Mouse (Mus musculus) CD4-positive, CD25-positive, alpha-beta regulatory T cell, adult 2 months (primary cell): ENCODE measurements around the gene Gzmm.
A peak's percentile ranks its signal among the peaks of the same experiment; 100 is the strongest.
"Not testable (repeated sequence)": the region's sequence is repeated elsewhere in the genome, so short reads cannot be mapped to it uniquely, and the experiment has no call there.

Source experiments
- DNase-seq: peaks from one replicate; pipeline ENCODE4 v3.0.0-alpha.2; 2012; ENCODE audit warnings: low read depth, low spot score

Gene Gzmm

DNA sequence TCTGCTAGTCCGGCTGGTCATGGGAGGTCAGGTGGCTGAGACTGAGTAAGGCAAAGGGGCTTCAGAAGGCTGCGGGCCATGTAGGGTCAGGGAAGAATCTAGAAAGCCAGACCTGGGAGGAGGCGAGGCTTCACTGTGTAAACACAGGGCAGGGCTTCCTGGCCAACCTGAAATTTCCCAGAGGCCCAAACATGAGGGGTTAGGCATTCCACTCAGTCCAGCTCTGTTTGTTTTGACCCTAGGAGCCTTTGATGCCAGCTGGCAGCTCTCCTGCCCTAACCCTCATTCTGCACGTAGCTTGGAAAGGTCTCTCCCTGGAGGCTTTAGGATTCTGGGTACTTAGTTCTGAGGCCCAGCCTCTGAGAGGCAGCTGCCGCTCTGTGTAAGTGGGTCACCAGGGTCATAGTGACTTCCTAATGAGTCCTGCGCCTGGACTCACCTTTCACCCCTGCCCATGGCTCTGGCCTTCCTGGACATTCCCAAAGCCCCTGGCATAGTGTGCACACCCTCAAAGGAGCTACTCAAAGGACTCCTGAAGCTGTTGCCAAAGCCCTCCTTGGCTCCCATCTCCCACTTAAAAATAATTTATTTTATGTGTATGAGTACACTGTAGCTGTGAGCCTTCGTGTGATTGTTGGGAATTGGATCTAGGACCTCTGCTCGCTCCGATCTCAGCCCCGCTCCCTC, 12.8 kb downstream of the Gzmm start:
- DNase-seq, result no peak

GRCm38 (mm10) chr10:79702970-79703369, 14.2 kb downstream of the Gzmm start:
- not testable (repeated sequence) for DNase-seq

- DNase-seq, result no peak
These were observed 14.7 kb downstream of the Gzmm start for GRCm38 (mm10) chr10:79703541-79703940.

- DNase-seq, result peak; percentile 100
These were observed 15.5 kb downstream of the Gzmm start, which contains the start of gene Bsg for GRCm38 (mm10) chr10:79704065-79704969. Gene Bsg (plus strand): TSS chr10:79704491.

DNA sequence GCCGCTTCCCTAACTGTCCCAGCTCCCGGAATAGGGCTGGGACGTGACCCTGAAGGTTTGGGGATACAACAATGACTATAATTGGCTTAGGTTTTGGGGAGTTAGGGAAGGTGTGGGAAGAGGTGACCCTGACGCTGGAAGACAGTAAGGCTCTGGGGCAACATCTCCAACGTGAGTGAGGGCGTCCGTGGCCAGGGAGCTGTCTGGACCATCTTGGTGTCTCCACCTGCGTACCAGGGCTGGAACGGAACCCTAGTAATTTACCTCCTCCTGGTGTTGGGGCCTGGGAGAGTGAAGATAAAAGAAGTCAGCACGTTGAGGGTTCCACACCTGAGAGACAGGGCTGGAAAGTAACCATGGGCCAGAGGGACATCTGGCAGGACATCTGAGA, 16.1 kb downstream of the Gzmm start:
- no peak for DNase-seq

- no peak for DNase-seq
These were observed 17.1 kb downstream of the Gzmm start for GRCm38 (mm10) chr10:79705951-79706350.

DNA sequence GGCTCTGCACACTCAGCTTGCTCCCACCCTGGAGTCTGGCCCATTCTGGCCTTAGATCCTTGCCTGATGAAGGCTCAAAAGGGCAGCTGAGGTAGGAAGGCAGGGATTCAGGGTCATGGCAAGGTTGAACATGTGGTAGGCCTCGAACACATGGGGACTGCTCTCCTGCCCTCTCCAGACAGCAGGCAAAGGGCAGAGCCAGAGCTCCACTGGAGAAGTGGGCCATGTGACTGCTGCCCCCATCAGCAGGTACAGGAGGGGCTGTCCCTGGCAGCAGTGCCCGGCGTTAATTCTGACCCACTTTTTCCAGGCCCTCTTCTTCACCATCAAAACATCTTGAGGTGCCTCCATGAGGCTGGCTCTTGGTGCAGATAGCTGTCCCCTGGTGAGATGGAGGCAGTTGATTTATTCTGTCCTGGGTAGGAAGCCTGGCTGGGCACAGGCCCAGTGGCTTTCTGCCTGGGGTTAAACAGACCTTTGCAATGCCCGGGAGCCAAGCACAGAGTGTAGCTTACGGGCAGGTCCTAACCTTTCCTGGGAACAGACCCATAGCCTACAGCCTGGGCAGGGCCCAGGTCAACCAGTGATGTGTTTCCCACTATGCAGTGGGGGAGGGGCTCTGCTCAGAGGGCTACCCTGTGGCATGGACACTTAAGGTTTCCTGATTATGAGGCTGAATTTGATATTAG, 17.7 kb downstream of the Gzmm start:
- no peak for DNase-seq

- no peak for DNase-seq
These were observed 18.3 kb downstream of the Gzmm start for GRCm38 (mm10) chr10:79707162-79707561.

- DNase-seq, result no peak
These were observed 18.9 kb downstream of the Gzmm start for GRCm38 (mm10) chr10:79707759-79708158.

- no peak for DNase-seq
These were observed 19.8 kb downstream of the Gzmm start for GRCm38 (mm10) chr10:79708668-79709067.

DNA sequence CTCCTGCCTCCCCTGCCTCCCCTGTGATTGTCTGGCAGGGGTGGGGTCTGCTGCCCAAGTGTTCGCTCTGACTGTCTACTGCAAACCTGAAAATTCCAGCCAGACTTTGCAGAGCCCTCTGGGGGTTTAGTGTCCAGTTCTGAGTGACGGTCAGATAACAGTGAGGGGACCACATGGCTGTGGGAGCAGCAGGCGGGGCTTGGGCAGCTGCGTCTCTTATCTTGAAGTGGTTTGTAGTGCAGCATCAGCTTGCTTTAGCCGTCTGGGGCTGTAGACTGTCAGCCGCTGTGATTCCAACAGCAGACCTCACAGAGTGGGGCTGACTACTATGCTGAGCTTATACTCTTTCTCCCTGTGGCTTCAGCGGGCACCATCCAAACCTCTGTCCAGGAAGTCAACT, 20.5 kb downstream of the Gzmm start:
- DNase-seq, result no peak

GRCm38 (mm10) chr10:79712029-79712428, 23.2 kb downstream of the Gzmm start:
- peak; percentile 57 for DNase-seq

DNA sequence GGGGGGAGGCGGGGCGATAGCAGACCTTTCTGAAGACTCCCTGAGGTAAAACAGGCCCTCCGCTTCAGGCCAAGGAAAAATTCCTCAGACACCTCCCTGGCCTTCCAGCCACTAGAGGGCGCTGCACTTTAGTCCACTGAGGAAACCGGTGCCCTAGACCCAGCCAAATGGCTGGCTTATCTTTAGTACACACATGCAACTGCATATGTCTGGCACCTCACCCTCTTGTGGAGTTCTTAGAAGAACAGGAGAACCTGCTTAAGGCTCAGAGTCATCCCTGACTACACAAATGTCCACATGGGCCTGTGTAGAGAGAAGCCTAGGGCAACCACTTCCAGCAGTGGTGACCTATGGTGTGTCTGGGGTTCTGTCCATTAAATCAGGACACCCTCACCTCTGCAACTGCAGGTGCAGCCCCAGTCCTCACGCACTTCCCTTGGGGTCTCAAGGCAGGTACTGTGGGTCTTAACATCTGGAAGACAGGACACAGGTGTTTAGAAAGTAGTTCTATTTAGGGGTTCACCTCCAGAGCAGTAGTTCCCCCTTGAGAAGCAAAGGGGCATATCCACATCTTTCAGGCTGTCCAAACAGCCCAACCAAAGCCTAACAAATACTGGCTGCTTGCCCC, 23.8 kb downstream of the Gzmm start:
- DNase-seq, result peak; percentile 85

DNA sequence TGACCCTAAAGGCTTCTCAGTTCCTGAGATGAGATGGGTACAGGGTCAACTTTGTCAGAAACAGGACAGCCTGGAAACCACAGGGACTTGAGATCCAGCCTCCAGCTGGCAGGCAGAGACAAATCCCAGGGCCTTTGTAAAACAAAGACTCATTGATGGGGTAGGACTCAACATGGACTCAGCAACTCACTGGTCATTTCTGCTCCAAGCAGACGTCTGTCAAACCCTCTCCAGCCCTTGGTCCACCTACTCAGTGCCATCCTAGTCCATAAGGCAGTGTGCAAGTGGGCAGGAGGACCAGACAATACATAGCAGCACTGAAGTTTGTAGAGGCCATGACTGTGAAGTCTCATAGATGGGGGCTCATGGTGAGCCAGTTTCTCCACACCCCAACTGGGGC, 24.3 kb downstream of the Gzmm start:
- DNase-seq, result no peak

DNA sequence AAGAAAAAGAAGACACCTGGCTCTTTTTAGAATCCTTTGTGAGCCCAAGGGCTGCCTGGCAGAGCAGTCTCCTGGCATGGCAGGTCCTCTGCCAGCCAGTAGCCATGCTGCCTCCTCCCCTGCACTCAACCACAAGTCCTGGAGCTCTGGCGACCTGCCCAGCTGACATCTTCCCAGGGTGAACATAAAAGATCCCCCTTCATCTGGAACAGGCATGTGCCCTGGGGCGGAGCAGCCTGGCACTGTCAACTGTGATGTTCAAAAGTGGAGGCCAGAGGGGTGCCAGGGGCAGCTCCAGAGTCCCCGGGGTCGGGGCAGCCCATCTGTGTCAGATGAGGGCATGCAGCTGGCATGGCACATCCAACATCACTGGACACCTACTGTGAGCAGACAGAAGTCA, 26.2 kb downstream of the Gzmm start:
- DNase-seq, result no peak

DNA sequence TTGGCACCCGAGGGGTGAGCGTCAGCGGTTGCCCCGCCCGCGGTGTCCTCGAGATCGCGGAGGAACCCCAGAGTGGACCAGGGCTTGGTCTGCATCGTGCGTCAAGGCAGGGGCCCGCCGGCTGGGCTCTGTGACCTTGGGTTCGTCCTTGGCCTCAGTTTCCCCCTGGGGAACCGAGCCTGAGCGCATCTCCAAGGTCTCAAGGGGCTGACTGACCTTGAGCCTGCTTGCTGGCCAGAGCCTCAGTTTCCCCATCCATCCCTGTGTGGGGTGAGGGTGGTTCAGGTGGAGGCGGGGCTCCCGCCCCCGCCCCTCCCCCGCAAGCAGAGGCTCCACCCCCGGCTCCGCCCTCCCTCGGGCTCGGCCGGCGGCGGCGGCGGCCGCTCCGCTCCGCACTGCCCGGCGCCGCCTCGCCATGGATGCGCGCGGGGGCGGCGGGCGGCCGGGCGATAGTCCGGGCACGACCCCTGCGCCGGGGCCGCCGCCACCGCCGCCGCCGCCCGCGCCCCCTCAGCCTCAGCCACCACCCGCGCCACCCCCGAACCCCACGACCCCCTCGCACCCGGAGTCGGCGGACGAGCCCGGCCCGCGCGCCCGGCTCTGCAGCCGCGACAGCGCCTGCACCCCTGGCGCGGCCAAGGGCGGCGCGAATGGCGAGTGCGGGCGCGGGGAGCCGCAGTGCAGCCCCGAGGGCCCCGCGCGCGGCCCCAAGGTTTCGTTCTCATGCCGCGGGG, 27.6 kb downstream of the Gzmm start, which contains the start of gene Hcn2:
TSS of gene Hcn2 (plus strand) at position 381 of the 734 bp plus-strand sequence.
- no peak for DNase-seq

GRCm38 (mm10) chr10:79716988-79717355, 28.2 kb downstream of the Gzmm start:
- peak; percentile 41 for DNase-seq

DNA sequence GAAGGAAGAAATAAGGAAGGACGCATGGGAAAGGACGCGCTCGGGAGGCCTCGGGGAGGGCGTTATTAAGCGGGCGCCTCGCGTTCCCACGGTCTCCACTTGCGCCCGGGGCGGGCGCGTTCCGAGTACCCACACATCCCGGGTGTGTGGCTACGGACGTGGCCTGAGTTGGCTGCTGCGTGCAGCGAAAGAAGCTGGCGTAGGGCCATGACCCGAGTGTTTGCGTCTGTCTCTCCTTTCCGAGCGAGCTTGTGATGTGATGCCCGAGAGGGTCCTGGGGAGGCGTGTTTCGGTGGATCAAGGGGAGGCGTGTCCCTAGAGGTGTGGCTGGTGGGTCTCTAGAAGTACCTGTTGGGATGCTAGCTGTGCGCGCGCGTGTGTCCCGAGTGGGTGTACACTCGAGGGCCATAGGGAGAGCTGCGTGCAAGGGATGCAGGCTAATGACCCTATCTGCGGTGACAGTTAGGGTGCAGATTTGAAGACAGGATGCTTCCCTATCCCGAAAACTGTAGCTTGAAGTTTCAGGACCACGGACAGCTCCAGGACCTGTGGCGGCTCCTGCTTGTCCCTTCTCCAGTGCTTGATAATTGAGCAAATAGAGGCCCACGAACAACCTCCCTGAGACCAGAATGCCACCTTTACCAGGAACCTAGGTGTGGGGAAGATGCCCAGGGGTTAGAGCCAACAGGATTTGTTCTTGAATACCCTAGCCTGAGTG, 29.0 kb downstream of the Gzmm start:
- DNase-seq, result peak; percentile 75

GRCm38 (mm10) chr10:79721089-79721488, 32.3 kb downstream of the Gzmm start:
- DNase-seq, result no peak

- DNase-seq, result no peak
These were observed 34.2 kb downstream of the Gzmm start for GRCm38 (mm10) chr10:79723047-79723446.
